Mouse (Mus musculus): ENCODE measurements around the gene Htt. TPM values are rescaled to one million over a fixed set of nuclear protein-coding genes. Genes with fewer than 3 reads are reported as not detected.

The Htt gene
- polyA plus RNA-seq (2014; fragmentation: Illumina TruSeq; extraction: RNeasy Lipid Tissue Mini Kit (QIAGEN cat#74804); ENCODE audit: low read depth, low replicate concordance): 11.9 TPM

DNA sequence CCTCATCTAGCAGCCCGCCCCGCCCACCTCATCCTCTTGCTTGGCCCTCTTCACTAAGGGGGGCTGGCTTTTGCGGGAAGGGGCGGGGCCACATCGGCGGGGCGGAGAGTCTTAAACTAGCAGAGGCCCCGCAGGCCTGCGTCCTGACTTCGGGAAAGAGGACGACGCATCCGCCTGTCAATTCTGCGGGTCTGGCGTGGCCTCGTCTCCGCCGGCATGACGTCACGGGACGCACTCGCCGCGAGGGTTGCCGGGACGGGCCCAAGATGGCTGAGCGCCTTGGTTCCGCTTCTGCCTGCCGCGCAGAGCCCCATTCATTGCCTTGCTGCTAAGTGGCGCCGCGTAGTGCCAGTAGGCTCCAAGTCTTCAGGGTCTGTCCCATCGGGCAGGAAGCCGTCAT, at the start of gene Htt:
Htt (plus strand) TSS at position 232 of the 400 bp plus-strand sequence.

DNA sequence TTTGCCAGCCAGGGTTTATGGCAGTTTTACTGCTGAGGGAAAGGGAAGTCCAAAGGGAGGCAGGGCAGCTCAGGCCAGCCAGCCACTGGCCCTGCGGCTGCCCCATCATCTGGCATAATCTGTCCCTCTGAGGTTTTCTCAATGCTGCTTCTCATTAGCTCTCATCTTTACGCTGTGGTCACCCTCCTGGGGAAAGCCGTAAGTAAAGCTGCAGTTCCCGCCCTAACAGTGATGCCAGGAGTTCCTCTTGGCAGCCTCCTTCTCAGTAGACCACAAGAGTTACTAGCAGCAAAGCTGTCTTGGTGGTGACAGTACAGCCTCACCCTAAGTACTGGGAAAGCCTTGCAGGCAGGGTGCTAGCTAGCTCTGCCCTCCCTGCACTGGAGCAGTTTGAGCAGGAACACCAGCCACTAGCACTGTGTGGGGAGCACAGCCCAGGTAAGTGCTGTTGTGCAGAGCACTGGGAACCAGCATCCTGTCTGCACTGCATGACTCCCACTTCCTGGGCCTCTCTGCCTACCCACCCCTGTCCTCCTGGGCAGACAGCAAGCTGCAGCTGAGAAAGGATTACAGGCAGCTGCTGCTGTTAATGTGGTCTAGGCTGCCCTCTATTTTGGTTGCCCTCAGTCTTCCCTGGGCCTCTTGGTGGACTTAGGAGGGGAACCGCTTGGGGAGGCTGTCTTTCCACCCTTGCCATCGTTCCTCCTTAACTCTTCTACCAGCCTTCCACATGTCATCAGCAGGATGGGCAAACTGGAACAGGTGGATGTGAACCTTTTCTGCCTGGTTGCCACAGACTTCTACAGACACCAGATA, 146.6 kb downstream of the Htt start, which contains the start of gene Msantd1:
Msantd1 (plus strand) TSS at position 103 of the 816 bp plus-strand sequence.

DNA sequence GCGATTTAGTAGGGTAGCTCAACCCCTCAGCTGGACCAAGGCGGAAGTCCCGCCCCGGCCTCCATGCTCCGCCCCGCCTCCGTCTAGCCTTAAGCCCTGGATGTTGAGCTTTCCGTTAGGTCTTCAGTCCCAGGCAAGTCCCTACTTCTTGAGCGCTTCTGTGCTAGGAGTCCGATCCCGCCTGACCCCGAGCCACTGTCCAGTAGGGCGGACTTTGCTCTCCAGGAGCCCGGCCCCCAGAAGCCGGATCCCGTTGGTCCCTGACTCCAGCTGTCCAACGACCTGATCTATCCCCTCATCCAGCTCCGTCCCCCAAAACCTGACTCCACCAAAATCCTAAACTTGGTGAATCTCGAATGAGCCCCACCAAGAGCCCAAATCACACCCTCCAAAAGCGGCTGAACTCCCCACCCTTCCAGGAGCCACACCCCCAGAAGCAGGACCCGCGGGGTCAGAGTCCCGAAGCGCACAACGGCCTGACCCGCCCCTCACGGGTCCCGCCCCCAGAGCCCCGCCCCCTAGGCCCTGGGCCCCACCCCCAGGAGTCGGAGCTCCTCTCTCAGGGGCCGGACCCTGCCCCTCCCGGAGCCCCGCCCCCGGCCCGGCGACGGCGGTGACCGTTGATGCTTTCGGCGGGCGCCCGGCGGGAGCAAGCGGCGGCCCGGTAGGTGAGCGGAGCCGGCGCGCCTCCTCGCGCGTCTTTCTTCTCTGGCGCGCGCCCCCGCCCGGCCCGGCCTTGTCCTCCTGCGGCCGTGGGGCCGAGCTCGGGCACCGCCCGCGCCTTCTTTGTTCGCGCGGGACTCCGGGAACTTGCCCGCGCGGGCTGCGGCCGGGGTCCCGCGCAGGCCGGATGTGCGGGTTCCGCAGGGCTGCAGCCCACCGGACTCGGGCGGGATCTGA, 187.6 kb downstream of the Htt start, which contains the start of gene Rgs12:
Rgs12 (plus strand) TSS at position 585 of the 900 bp plus-strand sequence.

Other genes with a start within 250 kb of the Htt start
- 2.8 TPM for gene Tnip2, start 247.7 kb upstream of the Htt start, polyA plus RNA-seq (2014; fragmentation: Illumina TruSeq; extraction: RNeasy Lipid Tissue Mini Kit (QIAGEN cat#74804); ENCODE audit: low read depth, low replicate concordance)
- 0.62 TPM for gene Sh3bp2, start 235.9 kb upstream of the Htt start, polyA plus RNA-seq (2014; fragmentation: Illumina TruSeq; extraction: RNeasy Lipid Tissue Mini Kit (QIAGEN cat#74804); ENCODE audit: low read depth, low replicate concordance)
- 35.9 TPM for gene Add1, start 188.1 kb upstream of the Htt start, polyA plus RNA-seq (2014; fragmentation: Illumina TruSeq; extraction: RNeasy Lipid Tissue Mini Kit (QIAGEN cat#74804); ENCODE audit: low read depth, low replicate concordance)
- gene Mfsd10, start 124.5 kb upstream of the Htt start, polyA plus RNA-seq (2014; fragmentation: Illumina TruSeq; extraction: RNeasy Lipid Tissue Mini Kit (QIAGEN cat#74804); ENCODE audit: low read depth, low replicate concordance): 1.3 TPM
- 115 TPM for gene Nop14, start 101.6 kb upstream of the Htt start, polyA plus RNA-seq (2014; fragmentation: Illumina TruSeq; extraction: RNeasy Lipid Tissue Mini Kit (QIAGEN cat#74804); ENCODE audit: low read depth, low replicate concordance)
- 309 TPM for gene Grk4, start 101.4 kb upstream of the Htt start, polyA plus RNA-seq (2014; fragmentation: Illumina TruSeq; extraction: RNeasy Lipid Tissue Mini Kit (QIAGEN cat#74804); ENCODE audit: low read depth, low replicate concordance)
- 0.21 TPM for gene Msantd1, start 146.3 kb downstream of the Htt start, polyA plus RNA-seq (2014; fragmentation: Illumina TruSeq; extraction: RNeasy Lipid Tissue Mini Kit (QIAGEN cat#74804); ENCODE audit: low read depth, low replicate concordance)
- 45.3 TPM for gene Rgs12, start 187.7 kb downstream of the Htt start, polyA plus RNA-seq (2014; fragmentation: Illumina TruSeq; extraction: RNeasy Lipid Tissue Mini Kit (QIAGEN cat#74804); ENCODE audit: low read depth, low replicate concordance)

All from testis, adult 10 weeks (tissue).